Mouse (Mus musculus) G1E (cell line): ENCODE measurements around the gene Rnf114. TPM values are rescaled to one million over a fixed set of nuclear protein-coding genes. Genes with fewer than 3 reads are reported as not detected.

Source experiments
- ATAC-seq: 2 replicates; pipeline ENCODE4 v1.8.0; 2016; ENCODE audit warnings: mild to moderate bottlenecking; ENCODE audit not compliant: insufficient number of reproducible peaks, poor library complexity, low FRiP score, severe bottlenecking; ENCODE audit errors: extremely low read depth
- DNase-seq: peaks from one replicate; pipeline ENCODE4 v3.0.0; 2012; ENCODE audit warnings: low spot score
- H3K27me3 ChIP-seq: 2 replicates; pipeline ENCODE4 v1.6.1; 2012; ENCODE audit warnings: mild to moderate bottlenecking, low read length, inconsistent platforms; ENCODE audit not compliant: insufficient read depth
- H3K36me3 ChIP-seq: replicated peaks from 2 replicates; pipeline ENCODE3; 2012; ENCODE audit warnings: mild to moderate bottlenecking, inconsistent platforms
- H3K4me1 ChIP-seq: 2 replicates; pipeline ENCODE4 v1.6.1; 2012; ENCODE audit warnings: low read depth, low read length, inconsistent platforms, mixed read lengths; ENCODE audit not compliant: insufficient read depth
- H3K4me3 ChIP-seq: 2 replicates; pipeline ENCODE4 v1.5.1; 2012; ENCODE audit warnings: low read depth, mild to moderate bottlenecking, inconsistent platforms, low read length, moderate library complexity, mixed read lengths
- H3K9me3 ChIP-seq: replicated peaks from 2 replicates; pipeline ENCODE4 v1.6.1; 2012; ENCODE audit warnings: inconsistent platforms
- CTCF ChIP-seq: IDR thresholded peaks from 2 replicates; pipeline ENCODE4 v1.5.1; 2012; ENCODE audit warnings: low read depth, low read length, inconsistent platforms, mixed read lengths
- GATA1 ChIP-seq: IDR thresholded peaks from 2 replicates; pipeline ENCODE4 v1.6.1; 2012; ENCODE audit warnings: borderline replicate concordance, low read length, inconsistent platforms, mixed read lengths
- GATA2 ChIP-seq: IDR thresholded peaks from 2 replicates; pipeline ENCODE4 v1.6.1; 2012; ENCODE audit warnings: low read depth, low read length, inconsistent platforms, borderline replicate concordance
- POLR2AphosphoS5 ChIP-seq: IDR thresholded peaks from 2 replicates; pipeline ENCODE4 v1.6.1; 2012; ENCODE audit warnings: low read depth, low read length, inconsistent platforms; ENCODE audit not compliant: insufficient replicate concordance
- TAL1 ChIP-seq: conservative IDR thresholded peaks from 2 replicates; pipeline ENCODE4 v1.6.1; 2012; ENCODE audit warnings: low read depth, low read length, inconsistent platforms, mixed read lengths
- polyA plus RNA-seq: library from polyadenylated mRNA; stranded (reverse); fragments of >175 nt; gene quantifications from 2 replicates; pipeline ENCODE4 v1.2.3, GENCODE M21; 2012
- total RNA-seq, 2 experiments: library from RNA; stranded (forward) in 1 of 2; stranded (reverse) in 1 of 2; fragments of 200-1000 nt in 1 of 2; fragments of >200 nt in 1 of 2; fragmentation: Nextera tagmentation in 1 of 2; gene quantifications; 2 replicates each; pipeline ENCODE4 v1.2.3; 2014 to 2017

Gene Rnf114
- total and polyA plus RNA-seq, 3 experiments = 18.4 to 41.5 (median 32.1) TPM

DNA sequence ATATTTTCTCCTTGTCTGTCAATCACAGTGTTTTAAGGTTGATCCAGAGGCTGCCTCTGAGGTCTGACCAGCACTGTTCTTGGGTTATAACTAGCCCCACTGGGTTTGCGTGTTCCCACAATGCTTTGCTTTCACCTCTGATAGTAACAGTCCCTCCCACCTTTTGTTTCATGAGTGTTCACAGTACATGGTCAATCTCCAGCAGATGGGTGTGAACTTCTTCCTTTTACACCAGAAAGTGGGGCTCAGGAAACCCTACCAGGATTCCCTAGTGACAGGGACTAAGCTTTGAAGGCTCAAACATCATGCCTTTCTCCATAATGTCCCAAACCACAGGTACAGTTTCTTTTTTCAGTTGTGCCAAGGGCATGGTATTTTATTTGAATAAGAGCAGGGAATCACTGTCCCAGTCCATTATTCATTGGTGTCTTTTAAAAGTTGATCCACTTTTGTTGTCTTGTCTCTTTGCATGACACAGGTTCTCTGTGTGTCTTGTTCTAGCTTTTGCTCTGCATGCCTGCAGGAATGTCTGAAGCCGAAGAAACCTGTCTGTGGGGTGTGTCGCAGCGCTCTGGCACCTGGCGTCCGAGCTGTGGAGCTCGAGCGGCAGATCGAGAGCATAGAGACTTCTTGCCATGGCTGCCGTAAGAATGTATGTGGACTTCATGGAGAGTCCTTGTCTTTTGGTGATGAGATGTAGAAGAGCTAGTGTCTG lies 14.3 kb downstream of the Rnf114 start:
- ATAC-seq = no peak
- peaks cover 61% of the 10 kb centered on the region for H3K4me1 ChIP-seq
- H3K4me3 ChIP-seq = no peak overlapping the region
- no peaks in the 10 kb centered on the region for H3K27me3 ChIP-seq
- peaks cover 73% of the 10 kb centered on the region for H3K36me3 ChIP-seq
- DNase-seq = no peak
- no peaks in the 10 kb centered on the region for H3K9me3 ChIP-seq
- no peak for TF ChIP-seq GATA2
- TF ChIP-seq TAL1 = no peak
- TF ChIP-seq GATA1 = no peak

DNA sequence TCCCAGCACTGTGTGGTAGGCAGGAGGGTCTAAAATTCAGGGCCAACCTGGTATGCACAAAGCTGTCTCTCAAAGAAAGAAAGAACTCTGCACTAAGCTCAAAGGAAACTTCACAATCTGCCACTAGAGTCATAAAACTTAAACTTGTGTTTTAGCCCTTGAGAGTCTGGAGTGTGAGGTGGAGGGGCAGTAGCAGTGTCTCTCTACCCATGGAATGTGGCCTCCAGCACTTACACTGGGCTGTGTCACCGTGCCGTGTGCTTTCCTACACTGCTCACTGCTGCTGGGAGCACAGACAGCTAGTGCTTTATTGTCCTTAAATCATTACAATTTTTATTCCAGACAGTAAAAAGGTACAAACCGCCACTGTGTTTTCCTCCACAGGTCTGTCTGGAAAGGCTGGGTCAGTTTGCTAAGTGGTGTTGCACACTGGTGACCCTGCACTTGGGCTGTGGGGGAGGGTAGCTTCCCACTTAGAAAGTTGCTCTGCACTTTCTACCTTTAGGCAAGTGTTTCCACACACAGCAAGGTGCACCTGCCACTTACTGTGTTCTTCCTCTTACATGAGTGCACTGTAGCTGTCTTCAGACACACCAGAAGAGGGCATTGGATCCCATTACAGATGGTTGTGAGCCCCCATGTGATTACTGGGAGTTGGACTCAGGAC lies 15.4 kb downstream of the Rnf114 start:
- TF ChIP-seq CTCF = no peak
- no peak for TF ChIP-seq GATA1
- TF ChIP-seq GATA2 = no peak
- no peak for TF ChIP-seq POLR2AphosphoS5
- TF ChIP-seq TAL1 = no peak
- Histone ChIP-seq H3K4me3 (no peak overlapping the region), H3K9me3 (no peaks in the 10 kb centered on the region), H3K4me1 (peaks cover 57% of the 10 kb centered on the region), H3K27me3 (no peaks in the 10 kb centered on the region), H3K36me3 (peaks cover 85% of the 10 kb centered on the region)
- no peak for ATAC-seq
- DNase-seq = no peak

DNA sequence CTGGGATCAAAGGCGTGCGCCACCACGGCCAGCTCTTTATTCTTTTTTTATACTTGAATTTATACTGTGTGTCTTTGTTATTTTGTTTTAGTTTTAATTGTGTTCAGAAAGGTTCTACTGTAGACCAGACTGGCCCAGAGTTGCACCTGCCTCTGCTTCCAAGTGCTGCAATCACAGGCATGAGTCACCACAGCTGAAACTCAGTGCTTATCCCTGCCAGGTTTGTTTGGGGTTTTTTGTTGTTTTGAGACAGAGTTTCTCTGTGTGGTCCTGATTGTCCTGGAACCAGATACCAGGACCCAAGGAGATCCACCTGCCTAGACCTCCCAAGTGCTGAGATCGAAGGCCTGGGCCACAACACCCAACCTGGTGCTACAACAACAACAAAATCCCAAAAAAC lies 16.1 kb downstream of the Rnf114 start:
- no peak for ATAC-seq
- TF ChIP-seq CTCF = no peak
- no peak for TF ChIP-seq GATA2
- no peak for TF ChIP-seq TAL1
- Histone ChIP-seq H3K9me3 (no peaks in the 10 kb centered on the region), H3K4me3 (no peak overlapping the region), H3K4me1 (peaks cover 54% of the 10 kb centered on the region), H3K27me3 (no peaks in the 10 kb centered on the region), H3K36me3 (peaks cover 92% of the 10 kb centered on the region)
- no peak for DNase-seq

DNA sequence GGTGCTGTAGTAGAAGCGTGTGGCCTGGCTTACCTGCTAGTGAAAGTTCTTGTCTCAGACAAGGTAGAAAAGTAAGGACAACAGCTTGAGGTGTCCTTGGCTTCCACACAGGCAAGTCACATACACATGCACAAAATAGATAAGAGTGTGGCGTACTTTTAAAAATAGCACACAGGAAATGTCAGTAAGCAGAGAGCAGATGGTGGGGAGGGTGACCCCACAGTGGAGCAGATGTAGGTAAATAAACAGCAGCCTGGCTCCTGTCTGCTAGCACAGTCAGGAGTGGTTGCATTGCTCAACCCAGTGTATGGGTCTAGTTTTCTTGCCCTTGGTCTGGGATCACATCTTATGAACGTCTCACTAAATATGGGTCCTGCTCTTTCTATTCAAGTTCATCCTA lies 18.0 kb downstream of the Rnf114 start:
- Histone ChIP-seq H3K4me3 (no peak overlapping the region), H3K36me3 (peaks cover 96% of the 10 kb centered on the region), H3K4me1 (peaks cover 35% of the 10 kb centered on the region), H3K27me3 (no peaks in the 10 kb centered on the region), H3K9me3 (no peaks in the 10 kb centered on the region)
- TF ChIP-seq CTCF (no peak), POLR2AphosphoS5 (no peak), TAL1 (0 out of 2 replicates have a peak, but pooled peaks have one; percentile 11), GATA1 (no peak)
- DNase-seq (no peak), ATAC-seq (peak; percentile 86)

DNA sequence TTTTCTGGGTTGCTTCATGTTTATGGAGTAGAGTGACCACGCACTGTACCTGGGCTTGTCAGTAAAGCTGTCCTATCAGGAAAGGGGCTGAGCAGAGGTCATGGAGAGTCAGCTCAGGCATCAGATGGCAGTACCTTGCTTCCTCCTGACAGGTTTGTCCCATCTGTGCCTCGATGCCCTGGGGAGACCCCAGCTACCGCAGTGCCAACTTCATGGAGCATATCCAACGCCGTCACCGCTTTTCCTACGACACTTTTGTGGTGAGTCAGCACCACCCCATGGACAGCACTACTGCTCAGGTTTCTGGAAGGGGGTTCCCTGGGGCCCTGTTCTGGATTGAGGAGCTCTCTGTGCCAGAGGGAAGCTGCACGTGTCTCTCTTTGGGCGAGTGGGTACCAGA lies 19.9 kb downstream of the Rnf114 start:
- H3K4me3 ChIP-seq = no peak overlapping the region
- TF ChIP-seq GATA2 = no peak
- TF ChIP-seq CTCF = no peak
- TF ChIP-seq TAL1 = no peak
- no peak for TF ChIP-seq GATA1
- TF ChIP-seq POLR2AphosphoS5 = no peak
- no peaks in the 10 kb centered on the region for H3K9me3 ChIP-seq
- DNase-seq = no peak
- peaks cover 97% of the 10 kb centered on the region for H3K36me3 ChIP-seq
- no peaks in the 10 kb centered on the region for H3K27me3 ChIP-seq
- H3K4me1 ChIP-seq = peaks cover 21% of the 10 kb centered on the region
- no peak for ATAC-seq

DNA sequence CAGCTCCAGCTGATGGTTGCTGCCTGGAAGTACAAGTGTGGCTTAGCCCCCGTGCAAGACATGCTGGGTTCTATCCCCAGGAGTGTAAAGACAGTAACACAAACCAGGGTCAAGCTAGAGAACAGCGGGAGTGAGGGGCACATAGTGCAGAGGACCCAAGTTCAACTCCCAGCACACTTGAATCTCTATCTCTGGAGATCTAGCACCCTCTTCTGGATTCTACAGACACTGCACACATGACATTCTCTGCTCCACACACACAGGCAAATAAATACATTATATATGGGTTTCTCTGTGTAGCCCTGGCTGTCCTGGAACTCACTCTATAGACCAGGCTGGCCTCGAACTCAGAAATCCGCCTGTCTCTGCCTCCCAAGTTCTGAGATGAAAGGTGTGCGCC lies 20.5 kb downstream of the Rnf114 start:
- Histone ChIP-seq H3K4me1 (peaks cover 17% of the 10 kb centered on the region), H3K27me3 (no peaks in the 10 kb centered on the region), H3K36me3 (peaks cover 97% of the 10 kb centered on the region), H3K9me3 (no peaks in the 10 kb centered on the region), H3K4me3 (no peak overlapping the region)
- no peak for DNase-seq
- no peak; the same call in 1 of the 2 replicates for ATAC-seq
- TF ChIP-seq GATA1 = no peak
- peak; percentile 11; the same call in 1 of the 2 replicates for TF ChIP-seq CTCF
- TF ChIP-seq TAL1 = no peak
